Mouse (Mus musculus) cerebellum, postnatal 10 days (tissue): ENCODE results near the gene Rgl3.

ENCODE experiments used
- DNase-seq, 2 experiments: peaks; one replicate each; pipeline ENCODE4 v3.0.0; 2021; ENCODE audit warnings: mixed read lengths in 2 of 2

Rgl3 gene

DNA sequence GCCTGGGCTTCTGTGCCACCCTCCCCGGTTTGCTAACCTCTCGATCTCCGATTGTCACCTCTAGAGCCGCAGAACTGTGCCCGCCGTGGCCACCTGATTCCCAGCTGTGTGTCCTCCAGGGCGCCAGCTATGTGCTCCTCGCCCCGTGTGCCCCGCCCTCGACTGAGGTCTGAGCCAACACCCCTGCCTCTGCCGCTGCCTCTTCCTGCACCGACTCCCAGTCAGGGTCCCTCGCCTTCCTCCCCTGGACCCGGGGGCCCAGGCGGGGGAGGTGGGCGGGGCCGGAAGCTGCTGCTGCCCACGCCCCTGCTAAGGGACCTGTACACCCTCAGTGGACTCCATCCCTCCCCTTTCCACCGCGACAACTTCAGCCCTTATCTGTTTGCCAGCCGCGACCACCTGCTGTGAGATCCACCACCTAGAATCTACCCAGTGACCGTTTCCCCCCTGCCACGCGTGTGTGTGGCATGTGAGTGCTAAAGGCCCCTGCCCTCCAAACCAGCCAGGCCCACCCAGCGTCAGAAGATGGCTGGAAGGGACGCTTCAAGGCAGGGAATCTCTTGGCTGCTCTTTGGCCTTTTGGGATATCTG is 41.6 kb downstream of the Rgl3 start:
- DNase-seq = no peak

DNA sequence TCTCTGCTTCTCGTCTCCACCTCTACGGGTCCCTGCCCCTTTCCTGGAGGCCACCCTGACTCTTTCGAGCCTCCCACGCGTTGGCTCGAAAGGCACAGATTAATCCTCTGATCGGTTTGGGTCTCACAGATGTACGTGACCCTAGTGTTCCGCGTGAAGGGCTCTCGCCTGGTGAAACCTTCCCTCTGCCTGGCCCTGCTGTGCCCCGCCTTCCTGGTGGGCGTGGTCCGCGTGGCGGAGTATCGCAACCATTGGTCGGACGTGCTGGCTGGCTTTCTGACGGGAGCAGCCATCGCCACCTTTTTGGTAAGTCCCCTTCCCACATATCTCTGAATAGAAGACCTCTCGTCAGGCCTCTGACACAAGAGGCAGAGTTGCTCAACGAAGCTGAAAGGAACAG is 45.0 kb downstream of the Rgl3 start:
- DNase-seq = peak in 1 of 2 experiments; percentile 55

DNA sequence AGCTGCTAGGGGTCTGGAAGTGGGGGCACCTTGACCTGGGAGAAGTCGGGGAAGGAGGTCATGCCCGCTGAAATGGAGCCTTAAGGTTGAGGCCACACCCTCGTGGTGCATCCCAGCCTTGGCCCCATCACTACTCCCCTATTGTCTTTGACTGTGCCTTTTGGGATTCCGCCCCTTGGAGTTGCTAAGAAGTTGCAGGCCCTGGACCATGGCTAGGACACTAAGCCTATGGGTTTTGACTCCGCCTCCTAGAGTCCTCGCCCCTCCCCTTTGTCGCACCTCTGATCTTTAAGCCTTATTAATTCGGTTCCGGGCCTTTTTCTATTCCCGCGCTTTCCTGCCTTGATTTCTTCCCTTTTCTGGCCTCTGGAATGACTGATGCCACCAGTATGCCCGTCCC is 45.6 kb downstream of the Rgl3 start:
- DNase-seq = no peak

GRCm38 (mm10) chr9:21943046-21943445 is 46.2 kb downstream of the Rgl3 start:
- DNase-seq = no peak

- peak in 1 of 2 experiments; percentile 62 for DNase-seq
These were observed 50.9 kb downstream of the Rgl3 start for GRCm38 (mm10) chr9:21938234-21938855.

DNA sequence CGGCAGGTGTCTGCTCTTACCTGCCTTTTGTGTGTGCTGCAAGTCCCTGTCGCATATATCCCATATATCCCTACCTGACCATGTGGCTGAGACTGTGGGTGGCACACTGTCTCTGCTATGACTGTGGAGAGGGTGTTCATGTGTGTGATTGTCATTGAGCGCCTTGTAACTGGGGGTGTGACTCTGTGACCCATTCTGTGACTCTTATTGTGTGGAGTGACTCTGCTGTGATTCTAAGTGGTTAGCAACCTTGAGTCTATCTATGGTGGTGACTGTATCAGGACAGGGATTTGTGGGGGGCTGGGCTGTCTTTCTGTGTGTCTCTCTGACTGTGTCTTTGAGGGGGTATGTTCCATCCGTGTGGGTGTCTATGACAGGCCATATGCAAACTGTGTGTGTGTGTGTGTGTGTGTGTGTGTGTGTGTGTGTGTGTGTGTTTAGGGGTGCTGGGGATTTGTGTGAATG is 51.5 kb downstream of the Rgl3 start:
- no peak for DNase-seq

DNA sequence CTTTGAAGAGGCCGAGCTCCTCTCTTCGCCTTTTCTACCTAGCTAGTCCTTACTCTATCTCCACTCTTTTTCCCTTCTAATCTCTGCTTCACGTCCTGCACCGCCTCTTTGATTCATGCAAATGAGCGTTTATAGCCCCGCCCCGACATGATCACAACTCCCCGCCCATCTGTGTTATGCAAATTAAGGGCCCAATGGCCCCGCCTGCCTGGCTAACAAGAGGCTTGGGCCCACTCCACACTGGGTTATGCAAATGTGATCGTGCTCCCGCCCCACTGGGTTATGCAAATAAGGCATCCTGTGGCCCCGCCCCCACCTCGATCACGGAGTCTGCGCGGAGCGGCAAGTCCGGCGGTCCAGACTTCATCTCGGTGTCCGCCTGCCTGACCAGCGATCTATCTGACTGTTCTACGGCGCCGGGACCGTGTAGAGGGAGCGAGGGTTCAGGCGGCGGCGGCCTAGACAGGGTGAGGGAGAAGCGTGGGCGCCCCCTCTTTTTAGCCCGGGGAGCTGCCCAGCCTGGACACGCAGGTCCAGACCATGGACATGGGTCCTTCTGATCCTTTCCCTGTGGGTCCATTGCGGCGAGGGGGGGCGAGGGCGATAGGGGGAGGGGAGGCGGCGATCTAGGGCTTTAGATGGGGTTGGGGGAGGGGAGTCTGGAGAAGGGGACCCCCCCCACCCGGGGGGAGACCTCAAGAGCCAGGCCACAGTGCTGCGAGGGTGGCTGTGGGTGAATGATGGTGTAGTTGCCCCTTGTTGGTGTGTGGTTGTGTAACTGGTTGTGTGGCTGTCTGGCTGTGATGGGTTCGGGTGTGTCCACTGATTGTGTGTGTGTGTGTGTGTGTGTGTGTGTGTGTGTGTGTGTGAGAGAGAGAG is 52.3 kb downstream of the Rgl3 start, which contains the start of gene Plppr2:
Gene Plppr2, plus strand, starts transcription at position 342 of the 879 bp plus-strand sequence.
- peak; percentile 100 for DNase-seq

DNA sequence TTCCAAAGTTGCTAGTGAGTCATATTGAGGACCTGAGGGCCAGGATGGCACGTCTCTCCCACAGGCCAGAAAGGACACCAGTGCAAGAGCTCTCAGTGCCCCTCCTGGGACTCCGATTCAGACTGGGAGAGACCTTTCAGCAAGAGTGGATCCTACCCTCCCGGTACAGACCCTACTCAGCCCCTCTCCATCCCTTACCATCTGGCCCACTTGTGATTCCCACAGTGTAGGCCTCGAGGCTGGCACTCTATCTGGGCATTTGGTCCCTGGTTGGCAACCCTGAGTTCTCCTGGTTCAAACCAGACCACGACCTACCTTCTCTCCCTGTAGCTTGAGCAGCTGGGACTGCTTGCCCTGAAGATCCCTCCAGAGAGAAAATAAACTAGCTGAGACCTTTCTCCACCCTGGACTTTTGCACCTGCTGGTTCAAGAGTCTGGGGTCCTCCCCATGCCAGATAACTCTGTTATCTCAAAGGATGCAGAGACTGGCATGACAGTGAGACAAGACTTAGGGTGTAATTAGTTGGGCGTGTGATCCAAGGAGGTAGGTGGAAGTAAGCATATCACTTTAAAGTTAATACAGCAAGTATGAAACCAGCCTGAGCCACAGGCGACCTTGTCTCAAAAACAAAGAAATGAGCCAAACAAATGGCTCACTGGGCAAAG is 53.6 kb downstream of the Rgl3 start:
- no peak for DNase-seq

- DNase-seq = peak; percentile 55 to 72
These were observed 55.2 kb downstream of the Rgl3 start for GRCm38 (mm10) chr9:21934021-21934420.

DNA sequence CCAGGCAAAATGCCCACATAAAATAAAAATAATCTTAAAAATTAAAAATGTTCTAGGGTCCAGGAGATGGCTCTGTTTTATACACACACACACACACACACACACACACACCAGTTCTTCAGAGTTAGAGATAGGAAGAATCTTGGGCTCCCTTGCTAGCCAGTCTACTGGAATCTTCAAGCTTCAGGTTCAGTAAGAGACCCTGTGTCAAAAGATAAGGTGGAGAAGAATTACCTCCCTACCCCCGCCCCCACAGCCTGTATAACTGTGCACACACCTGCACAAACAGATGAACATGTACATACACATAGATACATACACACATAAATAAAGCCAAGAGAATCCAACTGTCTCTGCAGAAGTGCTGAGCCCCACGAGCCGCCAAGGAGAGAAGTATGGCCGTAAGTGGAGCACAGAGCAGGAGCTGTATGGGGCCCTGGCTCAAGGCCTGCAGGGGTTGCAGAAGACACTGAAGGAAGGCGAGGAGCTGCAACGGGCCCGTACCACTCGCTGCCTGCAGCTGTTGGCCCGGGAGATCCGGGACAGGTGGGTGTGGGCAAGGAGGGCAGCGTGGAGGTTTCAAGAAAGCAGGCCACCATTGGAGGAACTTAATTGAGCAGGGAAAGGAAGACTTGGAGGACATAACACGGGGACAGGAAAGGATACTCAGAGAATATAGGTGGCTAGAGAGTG is 56.7 kb downstream of the Rgl3 start:
- DNase-seq = no peak

- no peak for DNase-seq
These were observed 57.2 kb downstream of the Rgl3 start for GRCm38 (mm10) chr9:21932006-21932405.

DNA sequence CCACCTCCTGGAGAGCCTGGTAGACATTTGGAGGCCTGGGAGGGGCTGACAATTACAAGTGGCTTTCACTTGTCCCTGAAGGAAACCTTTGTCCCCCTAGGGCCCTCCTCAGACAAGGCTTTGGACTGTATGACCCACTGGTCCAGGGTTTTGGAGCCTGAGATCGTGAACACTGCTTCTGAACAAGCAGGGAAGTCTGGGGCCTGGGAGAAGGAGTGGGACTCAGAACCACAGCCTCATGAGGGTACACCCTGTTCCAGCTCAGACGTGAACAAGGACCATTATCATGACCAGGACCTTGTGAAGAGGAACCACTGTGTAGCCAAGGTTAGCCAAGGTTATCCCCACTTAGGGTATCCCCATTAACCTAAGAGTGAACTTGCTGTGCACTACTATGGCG is 60.0 kb downstream of the Rgl3 start:
- no peak for DNase-seq

GRCm38 (mm10) chr9:21927208-21927753 is 62.0 kb downstream of the Rgl3 start, which contains the start of the genes Ccdc159 and Tmem205:
Gene Ccdc159, plus strand, starts transcription at chr9:21927471.
Gene Tmem205, minus strand, starts transcription at chr9:21927556.
- DNase-seq = peak; percentile 92 to 95

DNA sequence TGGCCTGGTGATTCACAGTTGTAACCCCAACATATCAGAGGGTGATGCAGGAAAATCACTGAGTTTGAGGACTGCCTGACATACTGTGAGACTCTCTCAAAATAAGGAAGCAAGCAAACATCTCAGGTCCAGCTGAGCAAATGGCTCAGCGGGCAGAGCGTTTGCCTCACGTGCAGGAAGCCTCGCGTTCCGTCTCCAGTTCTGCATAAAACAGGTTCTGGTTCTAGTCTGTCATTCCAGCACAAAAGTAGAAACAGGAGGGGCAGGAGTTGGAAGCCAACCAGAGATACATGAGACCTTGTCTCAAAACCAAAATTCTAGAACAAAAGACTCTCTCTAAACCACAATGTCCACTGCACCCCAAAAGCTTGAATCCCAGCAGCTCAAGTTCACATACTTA is 62.5 kb downstream of the Rgl3 start:
- DNase-seq = no peak

GRCm38 (mm10) chr9:21926155-21926554 is 63.1 kb downstream of the Rgl3 start:
- DNase-seq = no peak

- DNase-seq = no peak
These were observed 63.7 kb downstream of the Rgl3 start for GRCm38 (mm10) chr9:21925506-21925905.

DNA sequence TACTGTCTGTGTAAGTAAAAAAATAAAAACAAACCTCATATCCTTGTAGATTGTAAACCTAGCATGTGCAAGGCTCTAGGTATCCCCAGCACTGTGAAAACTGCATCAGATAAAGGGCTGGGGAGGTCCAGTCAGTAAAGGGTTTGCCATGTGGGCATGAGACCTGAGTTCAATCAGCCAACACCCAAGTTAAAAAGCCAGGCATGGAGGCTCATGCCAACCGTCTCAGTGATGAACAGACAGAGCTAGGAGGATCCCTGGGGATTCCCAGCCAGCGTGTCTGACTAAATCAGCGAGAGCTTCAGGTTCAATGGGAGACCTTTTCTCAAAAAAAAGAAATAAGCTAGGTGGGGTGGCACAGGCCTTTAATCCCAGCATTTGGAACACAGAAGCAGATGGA is 64.2 kb downstream of the Rgl3 start:
- no peak for DNase-seq

GRCm38 (mm10) chr9:21924099-21924493 is 65.2 kb downstream of the Rgl3 start:
- DNase-seq = peak in 1 of 2 experiments; percentile 54

GRCm38 (mm10) chr9:21923490-21924098 is 65.7 kb downstream of the Rgl3 start:
- DNase-seq = no peak

- DNase-seq = no peak
These were observed 66.2 kb downstream of the Rgl3 start for GRCm38 (mm10) chr9:21923036-21923435.
